Mouse (Mus musculus) heart, adult 2 months (tissue): ENCODE data around the gene Timm50.

Experiments used
- CTCF ChIP-seq: fragments of 200-600 bp; IDR thresholded peaks from 2 replicates; pipeline ENCODE4 v1.8.1; 2022; ENCODE audit warnings: antibody characterized with exemption, mild to moderate bottlenecking, moderate library complexity
- EP300 ChIP-seq: fragments of 200-500 bp; IDR thresholded peaks from 2 replicates; pipeline ENCODE4 v1.6.1; 2011; ENCODE audit warnings: low read depth, low read length, control low read depth; ENCODE audit not compliant: insufficient read depth
- POLR2A ChIP-seq: fragments of 200-500 bp; IDR thresholded peaks from 2 replicates; pipeline ENCODE4 v1.6.1; 2011; ENCODE audit warnings: mild to moderate bottlenecking, low read depth, low read length, control low read depth; ENCODE audit not compliant: insufficient read depth

GRCm38 (mm10) chr7:28262861-28263260 lies 49.0 kb downstream of the Timm50 start:
- TF ChIP-seq POLR2A (no peak), CTCF (no peak), EP300 (no peak)
